Mouse (Mus musculus) right cerebral cortex, postnatal 25 days (tissue): ENCODE measurements around the gene Lrrc20.

Source experiments
- DNase-seq: peaks from one replicate; pipeline ENCODE4 v3.0.0; 2022

Gene Lrrc20

DNA sequence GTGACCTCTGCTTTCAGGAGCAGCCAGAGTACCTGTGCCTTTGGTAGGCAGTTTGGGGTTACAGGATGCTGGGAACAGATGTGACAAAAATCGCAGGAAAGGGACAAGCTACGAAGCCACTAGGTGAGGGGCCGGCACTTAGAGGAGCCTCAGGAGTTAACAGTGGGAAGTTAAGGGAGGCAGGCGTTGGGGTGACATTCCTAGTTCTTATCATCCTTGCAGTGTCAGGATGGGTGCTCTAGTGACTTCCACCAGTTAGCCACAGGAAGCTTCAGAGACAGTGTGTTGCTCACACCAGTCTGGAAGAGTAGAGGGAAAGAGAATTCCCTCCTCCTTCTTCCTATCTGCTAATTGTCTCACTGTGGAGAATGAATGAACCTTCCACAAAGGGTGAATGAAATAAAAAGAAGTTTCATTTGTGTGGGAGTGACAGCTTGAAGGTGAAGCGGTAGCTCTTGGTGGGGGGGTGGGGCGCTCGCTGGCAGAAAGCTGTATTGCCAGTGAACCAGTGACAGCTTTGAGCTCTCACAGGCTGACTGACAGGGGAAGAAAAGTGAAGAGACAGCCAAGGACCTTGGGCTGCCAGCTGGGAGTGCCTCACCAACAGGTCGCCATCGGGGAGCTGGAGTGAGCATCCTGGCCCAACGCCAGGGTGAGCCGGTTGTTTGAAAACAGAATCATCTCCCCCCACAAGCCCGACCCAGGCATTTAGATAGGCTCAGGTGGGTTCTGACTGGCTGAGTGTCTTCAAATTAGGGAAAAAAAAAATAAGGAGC is 41.9 kb downstream of the Lrrc20 start:
- no peak for DNase-seq

- no peak for DNase-seq
Observed at GRCm38 (mm10) chr10:61518320-61518719, 42.7 kb downstream of the Lrrc20 start.

DNA sequence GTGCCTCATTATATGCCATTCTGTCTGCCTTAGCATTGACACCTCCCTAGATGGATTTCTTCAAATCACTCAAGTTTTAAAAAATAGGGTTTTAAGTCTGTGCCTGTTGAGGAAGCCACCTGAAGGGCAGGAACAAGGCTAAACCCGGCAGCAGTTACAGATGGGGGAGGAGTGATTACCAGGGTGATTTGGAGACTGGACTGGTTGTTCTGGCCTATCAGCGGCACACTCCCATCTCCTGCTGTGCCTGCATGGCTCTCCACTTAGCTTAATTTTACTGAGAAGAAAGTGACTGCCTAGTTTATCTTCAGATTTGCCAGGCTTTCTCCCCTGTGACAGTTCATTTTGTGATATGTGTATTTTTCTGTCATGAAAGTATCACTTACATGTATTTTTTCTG is 43.9 kb downstream of the Lrrc20 start:
- DNase-seq, result no peak

- no peak for DNase-seq
Observed at GRCm38 (mm10) chr10:61520714-61521113, 45.1 kb downstream of the Lrrc20 start.

GRCm38 (mm10) chr10:61530936-61531335 is 55.3 kb downstream of the Lrrc20 start:
- no peak for DNase-seq

- no peak for DNase-seq
Observed at GRCm38 (mm10) chr10:61533285-61533684, 57.7 kb downstream of the Lrrc20 start.

DNA sequence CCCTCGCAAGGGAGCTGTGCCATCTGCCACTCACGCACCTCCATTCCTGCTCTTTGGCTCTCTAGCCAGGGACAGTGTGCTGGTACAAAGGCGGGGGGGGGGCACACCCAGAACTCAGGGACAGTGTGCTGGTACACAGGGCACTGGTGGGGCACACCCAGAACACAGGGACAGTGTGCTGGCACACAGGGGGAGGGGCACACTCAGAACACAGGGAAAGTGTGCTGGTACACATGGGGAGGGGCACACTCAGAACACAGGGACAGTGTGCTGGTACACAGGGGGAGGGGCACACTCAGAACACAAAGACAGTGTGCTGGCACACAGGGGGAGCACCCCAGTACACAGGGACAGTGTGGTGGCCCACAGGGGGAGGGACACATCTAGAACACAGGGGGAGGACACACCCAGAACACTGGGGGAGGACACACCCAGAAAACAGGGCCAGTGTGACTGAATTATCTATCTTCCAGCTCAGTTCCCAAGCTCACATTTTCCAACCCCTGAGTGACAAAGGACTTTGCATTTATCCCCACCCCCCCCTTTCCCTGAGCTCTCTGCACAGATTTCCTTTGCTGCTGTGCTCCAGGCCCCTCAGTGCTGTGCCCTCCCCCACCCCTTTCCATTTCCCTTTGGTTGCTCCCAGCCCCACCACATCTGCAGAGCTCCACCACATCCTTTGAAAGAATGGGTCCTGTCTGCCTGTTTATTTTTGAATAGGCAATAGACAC is 58.9 kb downstream of the Lrrc20 start:
- DNase-seq, result no peak

DNA sequence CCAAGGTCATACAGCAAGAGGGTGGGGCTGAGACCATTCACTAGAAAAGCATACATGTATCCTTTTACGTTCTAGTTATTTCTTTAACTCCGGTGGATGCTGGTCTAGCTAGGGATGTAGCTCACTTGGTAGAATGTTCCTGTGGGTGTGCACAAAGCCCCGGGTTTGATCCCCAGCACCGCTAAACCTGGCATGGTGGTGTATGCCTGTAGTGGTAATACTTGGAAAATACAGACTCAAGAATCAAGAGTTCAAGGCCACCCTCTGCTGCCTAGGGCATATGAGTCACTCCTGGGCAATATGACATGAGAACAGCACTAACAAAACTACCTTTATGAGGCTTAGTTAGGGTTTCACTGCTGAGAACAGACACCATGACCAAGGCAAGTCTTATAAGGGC is 59.8 kb downstream of the Lrrc20 start:
- DNase-seq, result no peak

DNA sequence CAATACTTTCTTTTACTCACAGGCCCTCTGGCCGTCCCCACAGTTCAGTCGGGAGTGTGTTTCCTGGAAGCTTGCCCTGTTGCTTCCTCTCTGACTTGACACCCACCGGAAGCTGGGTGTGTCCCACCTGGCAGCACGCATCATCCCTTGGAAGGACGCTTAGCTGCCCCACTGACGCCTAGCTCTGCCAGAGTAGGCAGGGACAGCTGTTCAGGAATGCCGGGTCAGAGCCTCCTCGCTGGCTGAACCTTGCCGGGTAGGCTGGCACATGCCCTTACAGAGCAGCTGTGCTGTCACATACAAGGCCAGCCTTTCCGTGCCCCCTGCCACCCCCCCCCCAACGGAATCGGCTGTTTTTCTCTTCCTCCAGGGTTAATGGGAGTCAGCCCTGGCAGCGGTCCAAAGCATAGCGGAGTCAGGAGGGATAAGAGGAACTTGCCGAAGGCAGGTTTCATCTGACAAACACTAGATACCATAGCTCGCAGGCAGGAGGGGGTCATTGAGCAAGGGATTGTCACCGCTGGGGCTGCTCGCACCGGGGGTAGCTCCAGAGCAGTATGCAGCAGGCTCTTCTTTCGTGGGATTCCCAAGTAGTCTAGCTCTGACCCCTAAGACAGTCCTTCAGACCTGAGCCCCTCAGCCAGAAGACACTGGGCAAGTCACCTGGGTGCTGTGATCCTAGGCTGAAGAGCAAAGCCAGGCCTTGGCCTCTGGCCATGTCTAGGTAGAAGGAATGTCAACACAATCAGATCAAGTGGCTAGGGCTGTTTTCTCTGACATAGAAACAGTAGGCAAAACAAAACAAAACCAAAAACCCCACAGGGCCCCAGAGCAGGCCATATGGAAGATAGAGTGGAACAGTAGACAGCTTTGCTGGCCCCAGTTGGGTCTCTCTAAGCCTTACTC is 60.8 kb downstream of the Lrrc20 start:
- no peak for DNase-seq

DNA sequence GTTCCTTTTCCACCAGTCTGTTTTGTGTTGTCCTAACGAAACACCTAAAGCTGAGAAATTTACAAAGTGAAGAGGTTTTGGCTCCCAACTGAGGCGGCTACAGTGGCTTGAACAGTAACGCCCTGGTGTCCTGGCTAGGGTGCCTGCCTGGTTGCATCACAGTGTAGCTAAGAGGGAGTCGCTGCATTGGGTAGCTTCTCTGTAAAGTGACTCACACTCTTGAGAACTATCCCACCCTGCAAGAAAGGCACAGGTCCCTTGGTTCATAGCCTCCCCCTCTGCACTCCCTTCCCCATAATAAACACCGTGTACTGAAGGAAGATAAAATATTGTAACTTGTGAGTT is 61.4 kb downstream of the Lrrc20 start:
- DNase-seq, result no peak

DNA sequence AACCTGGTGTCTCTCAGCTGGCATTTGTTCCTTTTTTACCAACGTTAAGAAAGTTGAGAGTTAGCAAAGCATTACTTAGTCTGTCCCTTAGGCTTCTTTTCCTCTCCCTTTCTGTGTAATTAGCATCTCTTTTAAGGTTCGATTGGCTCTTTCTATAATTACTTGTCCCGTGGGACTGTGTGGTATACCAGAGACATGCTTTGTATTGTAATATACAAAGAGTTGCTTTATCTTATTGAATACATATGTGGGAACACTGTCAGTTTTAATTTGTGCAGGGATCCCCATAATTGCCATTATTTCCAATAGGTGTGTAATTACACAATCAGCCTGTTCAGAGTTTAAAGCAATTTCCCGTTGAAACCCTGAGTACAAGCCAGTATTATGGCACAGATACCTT is 62.8 kb downstream of the Lrrc20 start:
- no peak for DNase-seq

DNA sequence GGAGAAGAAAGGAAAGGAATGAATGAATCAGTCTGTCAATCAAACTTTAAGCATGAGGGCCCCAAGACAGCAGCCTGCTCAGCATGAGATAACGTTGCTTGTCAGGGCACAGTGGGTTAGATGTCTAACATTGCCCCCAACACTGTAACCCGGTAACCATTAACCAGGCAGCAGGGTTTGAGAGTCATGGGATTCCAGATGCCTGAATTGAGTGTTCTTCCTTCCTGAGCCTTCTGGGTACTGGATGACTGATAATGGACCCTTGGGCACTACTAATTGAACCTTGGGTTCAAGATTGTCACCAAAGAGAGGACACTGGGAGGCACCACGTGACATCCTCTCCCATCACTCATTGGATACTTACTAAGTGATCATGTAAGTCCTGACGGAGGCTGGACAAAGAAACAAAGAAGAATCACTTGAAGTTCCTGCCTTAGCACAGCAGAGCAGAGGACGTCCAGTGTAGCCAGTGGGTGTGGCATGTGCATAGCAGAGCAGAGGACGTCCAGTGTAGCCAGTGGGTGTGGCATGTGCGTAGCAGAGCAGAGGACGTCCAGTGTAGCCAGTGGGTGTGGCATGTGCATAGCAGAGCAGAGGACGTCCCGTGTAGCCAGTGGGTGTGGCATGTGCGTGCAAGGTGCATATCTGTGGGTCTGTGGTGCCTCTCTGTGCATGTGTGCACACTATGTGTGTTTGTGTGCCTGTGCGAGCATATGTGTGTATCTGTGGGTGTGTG is 68.7 kb downstream of the Lrrc20 start:
- DNase-seq, result no peak

DNA sequence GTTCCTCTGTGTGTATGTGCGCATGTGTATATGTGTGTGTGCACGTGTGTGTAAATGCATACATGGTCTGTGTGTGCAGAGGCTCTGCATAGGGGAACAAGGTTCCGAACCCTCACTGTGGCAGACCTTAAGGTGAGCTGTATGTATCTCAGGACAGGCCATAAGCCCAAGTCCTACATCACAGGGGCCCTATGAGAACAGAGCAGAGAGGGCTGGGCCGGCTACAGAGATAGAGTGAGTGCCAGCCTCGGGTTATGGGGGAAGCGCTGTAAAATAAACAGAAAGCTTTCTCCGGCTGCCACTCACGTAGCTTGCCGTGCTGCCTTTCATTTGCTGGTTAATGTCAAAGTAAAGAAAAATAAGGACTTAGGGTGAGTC is 69.3 kb downstream of the Lrrc20 start:
- DNase-seq, result no peak

DNA sequence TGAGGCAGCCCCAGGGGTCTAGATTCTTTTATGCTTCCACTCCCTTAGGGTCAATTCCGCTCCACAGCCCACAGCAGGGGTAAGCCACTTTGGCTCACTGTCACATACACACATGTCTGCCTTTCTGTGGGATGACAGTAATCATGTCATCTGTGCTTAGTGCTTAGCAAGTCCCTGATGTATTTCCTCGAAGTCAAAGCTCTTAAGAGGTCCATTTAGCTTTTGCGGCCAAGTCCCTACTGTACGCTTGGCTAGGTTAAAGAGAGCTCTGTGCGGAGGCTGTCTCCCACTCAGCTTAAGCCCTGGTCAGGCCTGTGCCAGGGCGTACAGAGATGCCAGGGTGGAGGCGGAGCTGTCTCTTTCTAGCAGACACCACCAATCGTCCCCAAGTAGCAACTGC is 74.5 kb downstream of the Lrrc20 start:
- no peak for DNase-seq

GRCm38 (mm10) chr10:61555155-61555554 is 79.6 kb downstream of the Lrrc20 start:
- no peak for DNase-seq

- no peak for DNase-seq
Observed at GRCm38 (mm10) chr10:61558631-61559030, 83.0 kb downstream of the Lrrc20 start.

- DNase-seq, result no peak
Observed at GRCm38 (mm10) chr10:61559544-61559943, 83.9 kb downstream of the Lrrc20 start.

- DNase-seq, result peak; percentile 12
Observed at GRCm38 (mm10) chr10:61563550-61563949, 87.9 kb downstream of the Lrrc20 start.

GRCm38 (mm10) chr10:61564408-61564807 is 88.8 kb downstream of the Lrrc20 start:
- DNase-seq, result no peak

DNA sequence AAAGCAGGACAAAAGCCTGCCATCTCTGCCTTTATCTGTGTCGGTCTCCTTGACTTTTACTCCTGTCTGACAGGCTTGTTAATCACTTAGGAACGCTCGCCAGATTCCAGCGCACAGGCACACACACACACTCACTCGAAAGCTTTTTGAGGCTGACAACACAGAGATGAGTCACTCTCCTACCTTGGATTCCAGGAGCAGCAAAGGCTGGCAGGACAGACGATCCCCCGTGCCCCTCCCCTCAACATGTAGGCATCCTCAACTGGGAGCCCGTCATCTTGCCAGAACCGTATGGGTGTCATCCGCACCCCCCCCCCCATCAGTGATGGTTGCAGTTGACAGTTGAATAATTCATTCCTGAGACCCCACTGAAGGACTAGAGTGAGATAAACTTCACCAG is 94.6 kb downstream of the Lrrc20 start:
- peak; percentile 17 for DNase-seq

DNA sequence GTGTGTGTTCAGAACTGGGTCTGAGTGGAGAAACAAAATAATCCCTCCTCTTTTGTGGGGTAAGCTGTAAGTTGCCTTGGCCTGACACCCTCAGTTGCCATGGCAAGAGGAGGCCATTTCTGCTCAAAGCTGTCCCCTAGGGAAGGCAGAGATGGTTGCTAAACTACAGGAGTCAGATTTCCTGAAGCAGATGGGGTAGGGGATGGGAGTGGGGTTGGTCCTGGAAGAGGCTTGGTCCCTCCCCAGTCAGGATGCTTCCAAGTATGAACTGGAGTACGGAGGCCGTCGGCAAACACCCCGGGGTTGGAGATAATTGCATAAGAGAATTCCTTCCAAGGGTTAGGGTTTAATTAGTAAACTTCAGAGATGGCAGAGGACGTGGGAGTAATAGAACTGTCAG is 96.5 kb downstream of the Lrrc20 start:
- no peak for DNase-seq

- no peak for DNase-seq
Observed at GRCm38 (mm10) chr10:61576120-61576767, 100.6 kb downstream of the Lrrc20 start.
